7 mouse cellular contexts compared by ENCODE assay signal in the genomic region with DNA sequence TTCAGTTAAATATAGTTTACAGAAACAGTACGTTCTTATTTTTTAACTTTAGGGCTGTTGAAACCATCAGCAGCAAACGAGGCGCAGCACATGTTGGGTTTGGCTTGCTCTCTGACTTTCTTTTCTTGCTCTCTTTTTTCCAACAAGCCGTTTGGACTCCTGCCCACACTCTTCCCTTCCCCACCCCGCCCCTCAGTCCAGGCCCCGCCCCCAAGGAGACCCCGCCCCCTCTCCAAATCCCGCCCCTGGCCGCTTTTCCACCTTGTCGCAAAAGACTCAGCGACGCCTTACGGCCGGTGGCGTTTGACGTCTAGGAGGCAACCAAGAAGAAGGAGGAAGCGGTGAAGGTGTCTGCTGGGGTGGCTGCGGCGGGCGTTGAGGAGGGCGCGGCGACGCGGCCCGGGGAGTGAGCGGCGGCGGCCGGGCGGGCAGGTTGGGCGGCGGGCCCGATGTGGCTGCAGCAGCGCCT. TPM values are rescaled to one million over a fixed set of nuclear protein-coding genes. Genes with fewer than 3 reads are reported as not detected.
DNase-seq lines count a peak whose midpoint lies in the region; ATAC-seq and TF ChIP-seq lines count a peak whose summit lies in the region.

A gene (plus strand): TSS at position 320 of the 469 bp plus-strand sequence.

- H3K4me3 ChIP-seq in embryonic facial prominence, embryonic 10.5 days, result peak within 1 kb of the TSS; percentile 98
- H3K4me3 ChIP-seq in intestine, postnatal 0 days (ENCODE audit: low read depth, low read length), result peak within 1 kb of the TSS; percentile 93
- peak within 1 kb of the TSS; percentile 97 for H3K4me3 ChIP-seq in limb, embryonic 10.5 days
- H3K4me3 ChIP-seq in midbrain, embryonic 13.5 days (replicated peaks), result peak within 1 kb of the TSS; percentile 97

- H3K9ac ChIP-seq in intestine, postnatal 0 days (ENCODE audit: low read depth, low read length), result peak within 1 kb of the TSS; percentile 86
- H3K9ac ChIP-seq in midbrain, embryonic 13.5 days (replicated peaks), result peak within 1 kb of the TSS; percentile 94

- ATAC-seq in intestine, postnatal 0 days, result peak; percentile 69
- peak; percentile 65 for ATAC-seq in midbrain, embryonic 13.5 days

- H3K4me1 ChIP-seq in embryonic facial prominence, embryonic 10.5 days, result peaks cover 61% of the 10 kb centered on the region
- peaks cover 11% of the 10 kb centered on the region for H3K4me1 ChIP-seq in intestine, postnatal 0 days (replicated peaks; ENCODE audit: control insufficient read depth, insufficient read depth, low read length)
- H3K4me1 ChIP-seq in limb, embryonic 10.5 days, result peaks cover 65% of the 10 kb centered on the region
- H3K4me1 ChIP-seq in midbrain, embryonic 13.5 days (replicated peaks), result peaks cover 39% of the 10 kb centered on the region

- DNase-seq in adrenal gland, postnatal 10 days, result peak; percentile 91
- peak; percentile 94 for DNase-seq in embryonic facial prominence, embryonic 10.5 days (ENCODE audit: low spot score)
- no peak for DNase-seq in gonadal fat pad, adult 2 months (ENCODE audit: low read depth)
- DNase-seq in limb, embryonic 10.5 days (ENCODE audit: low spot score), result peak; percentile 95
- peak; percentile 64 for DNase-seq in spleen, adult 12 weeks (ENCODE audit: low spot score)

- TF ChIP-seq CTCF in intestine, postnatal 0 days (IDR thresholded peaks at IDR 0.05; ENCODE audit: low read depth), result peak; percentile 26

- H3K36me3 ChIP-seq in embryonic facial prominence, embryonic 10.5 days (replicated peaks), result peaks cover 29% of the 10 kb centered on the region
- peaks cover 18% of the 10 kb centered on the region for H3K36me3 ChIP-seq in intestine, postnatal 0 days (ENCODE audit: control insufficient read depth, insufficient read depth)
- peaks cover 26% of the 10 kb centered on the region for H3K36me3 ChIP-seq in limb, embryonic 10.5 days
- peaks cover 24% of the 10 kb centered on the region for H3K36me3 ChIP-seq in midbrain, embryonic 13.5 days

- H3K4me2 ChIP-seq in intestine, postnatal 0 days (replicated peaks; ENCODE audit: low read depth), result peak within 1 kb of the TSS; percentile 91
- H3K4me2 ChIP-seq in midbrain, embryonic 13.5 days (replicated peaks), result peak within 1 kb of the TSS; percentile 100

- no peaks in the 10 kb centered on the region for H3K9me3 ChIP-seq in embryonic facial prominence, embryonic 10.5 days
- H3K9me3 ChIP-seq in intestine, postnatal 0 days (ENCODE audit: control insufficient read depth), result no peaks in the 10 kb centered on the region
- H3K9me3 ChIP-seq in limb, embryonic 10.5 days (replicated peaks), result no peaks in the 10 kb centered on the region
- H3K9me3 ChIP-seq in midbrain, embryonic 13.5 days, result no peaks in the 10 kb centered on the region

- peak within 1 kb of the TSS; percentile 81 for H3K27ac ChIP-seq in embryonic facial prominence, embryonic 10.5 days (replicated peaks)
- H3K27ac ChIP-seq in intestine, postnatal 0 days (ENCODE audit: low read depth, low read length), result peak within 1 kb of the TSS; percentile 94
- peak within 1 kb of the TSS; percentile 83 for H3K27ac ChIP-seq in limb, embryonic 10.5 days
- peak within 1 kb of the TSS; percentile 65 for H3K27ac ChIP-seq in midbrain, embryonic 13.5 days

- H3K27me3 ChIP-seq in embryonic facial prominence, embryonic 10.5 days (replicated peaks; ENCODE audit: low read depth, poor library complexity, severe bottlenecking), result no peaks in the 10 kb centered on the region; the same call in 1 of the 2 replicates
- no peaks in the 10 kb centered on the region for H3K27me3 ChIP-seq in intestine, postnatal 0 days (replicated peaks; ENCODE audit: control insufficient read depth, insufficient read depth, low read length)
- no peaks in the 10 kb centered on the region for H3K27me3 ChIP-seq in limb, embryonic 10.5 days (ENCODE audit: low read depth, poor library complexity, severe bottlenecking)
- peaks cover 11% of the 10 kb centered on the region for H3K27me3 ChIP-seq in midbrain, embryonic 13.5 days

- 2% methylated on average over 35 of the region's 35 CpGs for WGBS in embryonic facial prominence, embryonic 10.5 days
- under 1% methylated on average over 32 of the region's 35 CpGs for whole genome bisulfite sequencing in intestine, postnatal 0 days
- 2% methylated on average over 35 of the region's 35 CpGs for WGBS in limb, embryonic 10.5 days
- 2% methylated on average over 22 of the region's 35 CpGs for whole genome bisulfite sequencing in midbrain, embryonic 13.5 days

RNA-seq across cellular contexts. Expression of the gene that starts here (rescaled TPM):
- total RNA-seq in adrenal gland, postnatal 10 days (2021), result 10 to 100 TPM; 43.4 to 44.7 TPM
- polyA plus RNA-seq in embryonic facial prominence, embryonic 10.5 days (2016; fragmentation: Nextera tagmentation; extraction: Ambion mirVana), result 10.6 and 12.2 TPM in 2 replicates
- 67.2 and 67.7 TPM in 2 replicates for polyA plus RNA-seq in gonadal fat pad, adult 2 months (2012; rRNA removed)
- polyA plus RNA-seq in intestine, postnatal 0 days (2015; fragmentation: Nextera tagmentation; extraction: Ambion mirVana), result 25.7 and 26.3 TPM in 2 replicates
- polyA plus RNA-seq in limb, embryonic 10.5 days (2016; fragmentation: Nextera tagmentation; extraction: Ambion mirVana), result 13.3 and 13.5 TPM in 2 replicates
- 10.2 and 13.6 TPM in 2 replicates for polyA plus RNA-seq in midbrain, embryonic 13.5 days (2015; fragmentation: Nextera tagmentation; extraction: Ambion mirVana)
